Mouse (Mus musculus) megakaryocyte-erythroid progenitor cell, adult 5-6 weeks (primary cell): ENCODE measurements around the gene H3f3b. TPM values are rescaled to one million over a fixed set of nuclear protein-coding genes. Genes with fewer than 3 reads are reported as not detected.
"Not testable (repeated sequence)": the region's sequence is repeated elsewhere in the genome, so short reads cannot be mapped to it uniquely, and the experiment has no call there.

Experiments
- ATAC-seq: replicated peaks from 2 replicates; pipeline ENCODE4 v1.8.0; 2016; ENCODE audit warnings: mild to moderate bottlenecking, inconsistent platforms; ENCODE audit not compliant: severe bottlenecking, poor library complexity, low FRiP score, low TSS enrichment
- total RNA-seq, 2 experiments: library from RNA; stranded (forward) in 1 of 2; stranded (reverse) in 1 of 2; fragments of 200-1000, 215-1000 nt in 1 of 2; fragments of >200 nt in 1 of 2; fragmentation: Nextera tagmentation in 1 of 2; gene quantifications; 2 replicates each; pipeline ENCODE4 v1.2.3; 2014 to 2017

H3f3b gene
- total RNA-seq, 2 experiments from 2014 or later, result 607 to 709 TPM

DNA sequence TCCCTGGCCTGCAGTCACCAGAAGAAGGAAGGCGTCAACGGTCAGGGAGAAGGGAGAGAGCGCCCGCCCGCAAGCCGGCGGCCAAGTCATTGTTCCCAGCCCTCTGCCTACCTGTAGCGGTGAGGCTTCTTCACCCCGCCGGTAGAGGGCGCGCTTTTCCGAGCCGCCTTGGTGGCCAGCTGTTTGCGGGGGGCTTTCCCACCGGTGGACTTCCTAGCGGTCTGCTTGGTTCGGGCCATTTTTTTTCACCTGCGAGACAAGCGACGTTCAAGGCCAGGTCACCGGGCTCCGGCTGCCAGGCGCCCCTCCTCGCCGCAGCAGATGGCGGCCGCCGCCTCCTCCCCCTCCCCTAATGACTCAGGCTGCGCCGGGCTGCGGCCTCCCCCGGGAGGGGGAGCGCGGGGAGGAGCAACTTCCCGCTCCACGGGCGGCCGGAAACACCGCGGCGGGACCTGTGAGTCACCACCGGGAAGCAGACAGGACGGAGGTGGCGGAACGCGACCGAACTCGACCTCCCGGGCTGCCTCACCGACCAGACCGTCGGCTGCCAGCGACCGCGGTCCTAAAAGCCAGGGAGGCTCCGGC, 3.9 kb downstream of the H3f3b start:
- ATAC-seq, result peak; percentile 35

DNA sequence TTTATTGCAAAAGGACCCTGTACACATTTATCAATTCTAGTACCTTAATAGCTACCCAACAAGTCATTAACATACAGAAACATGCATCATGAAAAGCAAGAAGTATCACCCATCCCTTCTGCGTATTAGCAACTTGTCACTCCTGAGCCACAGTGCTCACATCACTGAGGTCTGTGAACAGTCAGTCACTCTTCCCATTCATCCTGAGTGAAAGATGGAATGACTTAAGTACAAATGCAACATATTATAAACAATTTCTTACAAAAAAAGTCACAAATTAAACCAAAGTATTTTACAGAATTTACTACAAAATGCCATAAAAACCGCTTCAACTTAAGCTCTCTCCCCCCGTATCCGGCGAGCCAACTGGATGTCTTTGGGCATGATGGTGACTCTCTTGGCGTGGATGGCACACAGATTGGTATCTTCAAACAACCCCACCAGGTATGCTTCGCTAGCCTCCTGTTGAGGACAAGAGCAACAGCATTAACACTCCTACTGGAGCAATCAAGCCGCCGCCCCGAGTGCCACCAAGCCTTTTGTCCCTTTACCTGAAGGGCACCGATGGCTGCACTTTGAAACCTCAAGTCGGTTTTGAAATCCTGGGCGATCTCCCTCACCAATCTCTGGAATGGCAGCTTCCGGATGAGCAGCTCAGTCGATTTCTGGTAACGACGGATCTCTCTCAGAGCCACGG, 4.5 kb downstream of the H3f3b start:
- ATAC-seq, result not testable (repeated sequence)

DNA sequence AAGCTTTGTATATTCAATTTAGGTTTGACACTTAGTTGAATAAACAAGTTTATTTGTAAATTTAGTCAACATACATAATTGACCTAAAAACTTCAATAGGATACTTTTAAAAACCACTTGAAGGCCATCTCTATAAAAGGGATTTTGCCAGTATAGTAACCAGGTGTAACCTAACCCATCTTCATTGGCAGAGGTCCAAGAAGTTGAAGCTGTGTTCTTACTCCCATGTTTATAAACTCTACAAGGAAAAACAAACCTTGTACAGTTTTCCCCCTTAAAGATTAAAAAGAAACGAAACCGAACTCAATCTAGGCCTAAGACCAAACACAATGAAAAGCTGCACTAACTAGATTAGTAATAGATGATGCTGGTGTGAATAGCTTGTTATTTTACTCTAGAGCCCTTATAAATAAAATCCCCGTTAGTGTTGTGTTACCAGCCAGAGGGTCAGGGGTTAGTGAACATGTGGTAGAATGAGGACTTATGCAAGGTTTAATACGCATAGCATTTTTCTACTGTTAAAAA, 5.4 kb downstream of the H3f3b start:
- ATAC-seq, result no peak

DNA sequence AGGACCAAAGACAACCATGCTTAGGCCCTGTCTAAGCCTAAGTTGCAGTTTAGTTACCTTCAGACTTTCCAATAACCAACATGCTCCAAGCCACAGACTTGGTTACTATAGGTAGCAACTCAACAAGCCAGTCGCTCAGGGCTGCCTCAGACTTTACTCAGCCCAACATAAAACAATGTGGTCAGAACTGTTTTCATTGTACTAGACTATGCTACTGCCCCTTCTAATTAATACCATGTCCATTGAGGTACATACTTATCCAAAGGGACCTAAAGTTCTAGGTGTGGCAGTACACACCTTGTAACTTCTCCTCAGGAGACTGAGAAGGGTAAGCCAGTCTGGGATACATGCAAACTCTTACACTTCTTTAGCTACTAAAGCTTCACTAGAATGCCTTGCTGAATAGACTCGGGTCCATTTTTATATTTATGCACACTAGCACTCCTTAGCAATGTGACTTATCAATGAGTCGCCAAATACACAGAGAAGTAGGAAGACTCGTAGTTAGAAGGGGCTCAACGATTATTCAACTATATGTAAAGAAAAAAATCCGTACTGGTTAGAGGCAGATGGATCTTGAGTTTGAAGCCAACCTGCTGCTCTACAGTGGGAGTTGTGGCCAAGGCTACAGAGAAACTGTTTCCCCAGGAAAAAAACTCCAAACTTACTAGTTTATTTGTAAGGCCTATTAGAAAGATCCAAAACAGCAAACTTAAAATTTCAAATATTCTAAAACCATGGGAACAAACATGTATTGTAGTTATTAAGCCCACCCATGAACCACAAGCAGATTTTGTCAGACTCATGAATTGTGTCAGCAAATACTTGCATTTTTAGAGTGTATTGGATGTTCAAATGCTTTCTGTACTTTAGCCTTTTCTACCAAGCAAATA, 6.2 kb downstream of the H3f3b start:
- no peak for ATAC-seq

DNA sequence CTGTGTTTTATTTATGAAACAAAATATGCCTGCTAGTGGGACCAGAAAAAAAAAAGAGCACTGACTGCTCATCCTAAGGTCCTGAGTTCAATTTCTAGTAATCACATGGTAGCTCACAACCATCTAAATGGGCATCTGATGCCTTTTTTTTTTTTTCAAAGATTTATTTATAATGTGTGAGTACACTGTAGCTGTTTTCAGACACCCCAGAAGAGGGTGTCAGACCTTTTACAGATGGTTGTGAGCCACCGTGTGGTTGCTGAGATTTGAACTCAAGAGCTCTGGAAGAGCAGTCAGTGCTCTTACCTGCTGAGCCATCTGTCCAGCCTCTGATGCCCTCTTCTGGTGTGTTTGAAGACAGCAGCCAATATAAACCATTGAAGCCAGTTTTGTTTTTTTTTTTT, 7.2 kb downstream of the H3f3b start:
- no peak for ATAC-seq

DNA sequence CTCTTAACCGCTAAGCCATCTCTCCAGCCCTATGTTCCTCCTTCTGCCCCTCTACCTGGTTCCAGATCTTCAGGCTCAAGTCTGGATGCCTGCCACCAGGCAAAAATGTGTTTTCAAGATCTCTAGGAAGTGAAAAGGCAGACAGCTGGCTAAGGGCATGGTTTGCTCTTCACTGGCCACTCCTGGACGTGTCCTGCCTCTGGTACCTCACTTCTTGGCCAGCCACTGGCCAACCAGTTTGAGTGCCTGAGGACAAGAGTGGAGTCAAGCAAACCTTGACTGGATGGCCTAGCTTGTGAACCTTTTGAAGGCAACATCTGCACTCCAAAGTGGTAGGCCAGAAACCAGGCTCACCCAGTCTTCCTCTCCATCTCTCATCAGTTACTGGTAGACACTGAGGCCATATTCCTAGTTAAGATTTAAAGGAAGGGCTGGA, 7.8 kb downstream of the H3f3b start:
- no peak for ATAC-seq

DNA sequence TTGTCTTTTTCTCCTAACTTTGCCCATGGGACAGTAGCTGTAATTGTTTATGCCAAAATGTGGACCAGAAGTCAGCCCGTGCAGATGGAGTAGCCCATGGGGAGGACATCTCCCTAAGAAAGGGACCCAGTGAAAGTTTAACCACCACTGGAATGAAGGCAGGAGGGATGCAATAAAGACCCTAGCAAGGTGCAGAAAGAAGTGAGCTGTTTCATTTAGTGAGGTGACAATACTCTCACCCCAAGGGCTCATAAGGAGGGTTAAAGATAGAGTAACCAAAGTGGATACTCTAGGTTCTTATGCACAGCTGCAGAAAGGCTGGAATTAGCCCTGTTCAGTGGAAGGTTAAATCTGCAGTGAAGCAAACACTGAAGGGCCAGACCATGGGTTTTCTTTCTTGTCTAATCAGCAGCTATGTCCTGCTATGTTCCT, 8.4 kb downstream of the H3f3b start:
- ATAC-seq, result no peak

DNA sequence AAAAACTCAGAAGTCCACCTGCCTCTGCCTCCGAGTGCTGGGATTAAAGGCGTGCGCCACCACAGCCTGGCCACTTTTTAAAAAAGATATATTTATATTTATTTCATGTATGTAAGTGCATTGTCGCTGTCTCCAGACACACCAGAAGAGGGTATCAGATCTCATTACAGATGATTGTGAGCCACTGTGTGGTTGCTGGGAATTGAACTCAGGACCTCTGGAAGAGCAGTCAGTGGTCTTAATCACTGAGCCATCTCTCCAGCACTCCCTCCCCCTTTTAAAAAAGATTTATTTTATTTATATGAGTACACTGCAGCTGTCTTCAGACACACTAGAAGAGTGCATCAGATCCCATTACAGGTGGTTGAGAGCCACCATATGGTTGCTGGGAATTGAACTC, 8.9 kb downstream of the H3f3b start:
- ATAC-seq, result not testable (repeated sequence)

DNA sequence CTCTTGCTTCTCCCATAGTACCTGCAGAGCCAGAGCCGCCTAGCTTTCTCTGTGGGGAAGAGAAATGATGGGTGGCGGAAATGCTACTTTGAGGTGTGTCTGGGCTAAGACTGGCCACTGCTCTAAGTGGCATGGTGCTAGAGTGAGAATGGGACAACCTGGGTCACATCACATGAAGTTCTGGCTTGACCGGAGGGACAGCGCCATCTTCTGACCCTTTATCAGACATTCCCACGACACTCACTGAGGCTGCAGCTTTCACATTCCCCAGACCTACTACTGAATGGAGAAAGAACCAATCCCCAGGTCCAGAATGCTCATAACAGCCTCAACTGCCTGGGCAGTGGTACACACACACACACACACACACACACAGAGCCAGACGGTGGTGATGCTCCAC, 9.7 kb downstream of the H3f3b start:
- peak; percentile 43 for ATAC-seq

DNA sequence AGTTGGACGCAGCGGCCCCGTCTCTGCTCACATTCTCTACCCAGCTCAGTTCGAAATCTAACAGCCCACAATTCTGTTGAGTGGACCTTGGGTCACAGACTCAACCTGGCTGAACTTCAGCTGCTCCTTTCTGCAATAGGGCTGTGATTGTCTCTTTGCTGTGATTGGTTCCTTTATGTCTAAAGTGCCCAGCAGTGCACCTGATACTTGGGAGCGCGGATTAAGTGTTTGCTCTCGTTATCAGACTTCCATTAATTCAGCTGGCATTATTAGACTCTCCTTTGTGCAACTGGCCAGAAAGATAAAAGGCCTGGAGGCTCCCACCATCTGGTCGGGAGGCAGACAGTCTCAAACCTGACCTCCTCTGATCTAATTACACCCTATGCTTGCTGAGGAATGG, 12.9 kb downstream of the H3f3b start:
- ATAC-seq, result peak; percentile 49

DNA sequence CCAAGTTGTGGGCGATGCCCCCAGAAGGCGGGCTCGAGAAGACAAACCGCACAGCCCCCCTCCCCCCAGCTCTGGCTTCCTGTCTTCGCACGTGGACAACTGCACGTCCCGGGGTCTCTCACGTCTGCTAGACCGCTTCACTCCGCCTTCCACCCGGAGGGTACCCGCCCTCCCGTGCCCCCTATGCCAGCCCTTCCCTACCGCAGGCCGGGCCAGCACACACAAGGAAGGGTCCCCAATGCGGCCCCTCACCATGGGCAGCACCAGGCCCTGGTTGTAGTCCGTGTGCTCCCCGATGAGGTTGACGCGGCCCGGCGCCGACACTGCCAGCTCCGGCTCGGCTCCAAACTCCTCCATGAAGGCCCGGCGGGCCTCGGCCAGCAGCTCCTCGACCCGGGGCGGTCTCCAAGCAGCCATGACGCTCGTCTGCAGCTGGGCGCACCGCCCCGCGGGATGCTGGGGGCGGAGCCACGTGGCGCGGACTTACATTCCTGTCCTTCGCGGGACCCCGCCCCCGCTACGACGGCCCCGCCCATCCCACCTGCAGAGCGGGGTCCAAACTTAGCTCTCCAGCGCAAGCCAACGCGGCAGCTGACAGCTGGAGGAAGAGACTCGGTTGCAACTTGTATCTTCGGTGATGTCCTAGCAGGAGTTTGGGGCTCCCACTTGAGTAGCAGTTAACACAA, 15.4 kb downstream of the H3f3b start, which contains the start of gene Galk1:
Gene Galk1, minus strand, starts transcription at position 458 of the 686 bp plus-strand sequence.
- peak; percentile 73 for ATAC-seq

DNA sequence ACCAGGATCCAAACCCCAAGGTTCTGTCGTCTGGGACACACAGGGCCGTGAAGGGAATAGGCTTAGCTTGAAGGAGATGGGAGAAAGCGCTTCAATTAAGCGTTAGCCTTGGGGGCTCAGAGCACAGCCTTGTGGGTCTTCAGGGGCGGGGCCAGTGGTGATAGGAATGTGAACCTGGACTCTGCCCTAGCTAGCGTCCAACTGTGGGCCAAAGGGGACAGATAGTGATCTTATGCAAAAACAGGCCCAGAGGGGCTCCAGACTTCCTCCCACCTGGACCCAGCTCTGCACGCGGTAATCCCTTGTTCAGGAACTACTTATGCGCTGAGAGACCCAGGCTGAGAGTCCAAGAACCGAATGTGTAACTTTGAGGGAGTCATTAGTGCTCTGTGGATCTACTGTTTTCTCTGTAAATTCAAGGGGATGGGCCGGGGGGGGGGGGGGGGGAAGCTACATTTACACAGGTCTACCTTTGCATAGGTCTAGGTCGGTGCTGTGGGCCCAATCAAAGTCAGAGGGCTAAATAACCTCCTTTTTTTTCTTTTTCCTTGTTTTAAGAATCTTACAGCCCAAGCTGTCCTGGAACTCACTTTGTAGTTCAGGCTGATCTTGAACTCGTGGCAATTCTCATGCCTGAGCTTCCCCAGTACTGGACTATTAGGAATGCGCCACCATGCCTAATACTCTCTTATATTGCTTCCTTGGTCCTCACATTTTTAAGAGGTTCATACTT, 16.1 kb downstream of the H3f3b start:
- no peak for ATAC-seq

DNA sequence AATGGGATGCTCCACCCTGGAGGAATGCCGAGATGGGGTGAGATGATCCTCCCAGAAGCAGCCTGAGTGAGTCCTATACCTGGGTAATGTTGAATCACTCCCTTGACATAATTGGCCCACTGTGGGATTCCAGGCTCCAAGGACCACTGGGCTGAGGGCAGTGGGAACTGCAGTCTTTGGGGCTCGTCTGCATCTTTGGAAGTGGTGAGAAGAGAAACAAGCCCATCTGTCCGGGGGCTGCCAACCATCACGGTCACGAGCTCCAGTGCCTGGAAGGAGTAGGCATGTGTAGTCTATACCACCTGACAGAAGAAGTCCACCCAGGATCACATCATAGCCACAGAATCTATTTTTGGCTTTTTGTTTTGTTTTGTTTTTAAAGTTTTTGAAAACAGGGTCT, 16.8 kb downstream of the H3f3b start:
- no peak for ATAC-seq

DNA sequence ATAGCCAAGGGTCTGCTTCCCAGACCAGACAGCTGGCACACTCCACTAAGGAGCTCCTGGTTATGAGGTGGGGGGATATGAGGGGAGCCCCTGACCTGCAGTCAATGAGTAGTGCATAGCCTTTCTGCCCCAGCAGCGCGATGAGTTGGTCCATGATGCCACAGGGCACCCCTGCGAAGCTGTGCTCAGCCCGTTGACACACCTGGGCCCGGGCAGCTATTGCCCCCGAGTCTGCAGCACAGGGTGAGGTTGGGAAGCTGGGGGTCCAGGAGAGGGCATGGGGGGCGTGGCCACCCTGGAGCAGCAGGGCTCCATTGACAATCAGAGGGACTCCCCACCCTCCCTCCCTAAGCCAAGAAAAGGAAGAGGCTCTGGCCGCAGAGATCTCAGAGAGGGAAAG, 17.6 kb downstream of the H3f3b start:
- ATAC-seq, result no peak

DNA sequence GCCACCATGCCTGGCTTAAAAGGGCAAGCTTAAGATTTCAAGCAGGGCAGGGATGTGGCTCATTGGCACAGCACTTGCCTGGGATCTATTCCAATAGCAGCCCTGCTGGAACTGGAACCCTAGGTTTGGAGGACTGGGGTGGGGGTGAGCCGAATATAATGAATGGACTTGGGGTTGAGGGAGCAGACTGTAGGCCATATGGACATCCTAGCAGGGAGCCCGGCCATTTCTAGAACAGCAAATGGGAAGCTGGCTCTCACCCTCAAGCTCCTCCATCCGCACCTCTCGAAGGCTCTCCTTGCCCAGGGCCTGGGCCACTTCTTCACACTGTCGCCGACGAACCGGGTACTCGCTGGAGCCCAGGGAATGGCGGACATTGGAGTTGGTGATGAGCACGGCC, 18.1 kb downstream of the H3f3b start:
- no peak for ATAC-seq

DNA sequence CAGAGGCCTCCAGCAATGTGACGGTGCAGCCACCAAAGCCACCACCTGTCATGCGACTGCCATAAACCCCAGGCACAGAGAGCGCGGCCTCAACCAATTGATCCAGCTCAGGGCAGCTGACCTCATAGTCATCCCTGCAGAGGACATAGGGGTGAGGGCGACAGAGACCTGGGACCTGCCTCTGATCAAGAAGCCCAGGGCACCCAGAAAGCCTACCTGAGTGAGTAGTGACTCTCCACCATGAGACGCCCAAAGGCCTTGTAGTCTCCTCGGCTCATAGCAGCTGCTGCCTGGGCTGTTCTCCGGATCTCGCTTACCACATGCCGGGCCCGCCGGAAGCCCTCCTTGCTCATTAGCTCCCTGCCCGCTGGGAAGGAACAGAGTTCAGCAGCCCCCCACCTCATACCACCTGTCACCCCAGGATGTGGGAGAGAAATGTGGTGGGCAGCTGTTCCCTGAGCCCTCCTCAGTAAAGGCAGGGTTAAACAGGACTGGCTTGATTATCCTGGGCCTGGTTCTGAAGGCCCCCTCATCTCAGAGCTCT, 18.9 kb downstream of the H3f3b start:
- ATAC-seq, result no peak

DNA sequence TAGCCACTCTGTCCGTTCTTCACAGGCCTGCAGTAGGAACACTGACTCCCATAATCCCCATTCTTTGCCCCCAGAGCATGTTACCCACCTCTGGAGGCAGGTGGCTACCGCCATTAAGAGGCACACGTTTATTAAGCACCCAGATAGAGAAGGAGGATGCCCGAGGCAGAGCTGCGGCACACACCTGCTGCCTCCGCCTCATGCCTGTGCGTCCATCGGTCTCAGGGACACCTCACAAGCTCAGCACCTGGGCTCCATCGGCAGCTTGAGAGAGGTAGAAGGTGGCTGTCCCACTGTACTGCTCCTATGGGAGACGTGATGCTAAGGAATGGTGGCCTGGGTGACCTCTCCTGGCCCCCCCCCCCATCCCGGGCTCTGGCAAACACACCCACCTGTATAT, 19.4 kb downstream of the H3f3b start:
- no peak for ATAC-seq

DNA sequence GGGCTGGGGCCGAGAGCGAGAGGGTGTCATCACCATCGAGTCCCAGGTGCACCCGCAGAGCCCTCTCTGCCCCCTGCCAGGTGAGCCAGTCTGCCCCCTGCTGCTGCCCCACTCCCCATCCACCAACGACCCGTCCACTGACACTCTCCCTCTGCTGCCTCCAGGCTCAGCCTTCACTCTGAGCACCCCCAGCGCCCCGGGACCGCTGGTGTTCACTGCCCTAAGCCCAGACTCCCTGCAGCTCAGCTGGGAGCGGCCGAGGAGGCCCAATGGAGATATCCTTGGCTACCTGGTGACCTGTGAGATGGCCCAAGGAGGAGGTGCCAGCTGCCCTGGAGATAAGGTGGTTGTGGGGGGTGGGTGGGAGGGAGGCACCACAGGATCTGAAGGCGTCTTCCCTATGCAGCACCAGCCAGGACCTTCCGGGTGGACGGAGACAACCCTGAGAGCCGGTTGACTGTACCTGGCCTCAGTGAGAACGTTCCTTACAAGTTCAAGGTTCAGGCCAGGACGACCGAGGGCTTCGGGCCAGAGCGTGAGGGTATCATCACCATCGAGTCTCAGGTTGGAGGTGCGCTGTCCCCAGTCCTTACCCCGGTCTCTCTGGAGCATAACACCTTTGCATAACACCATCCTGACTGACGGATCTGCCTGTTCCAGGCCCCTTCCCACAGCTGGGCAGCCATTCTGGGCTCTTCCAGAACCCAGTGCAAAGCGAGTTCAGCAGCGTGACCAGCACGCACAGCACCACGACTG, 20.5 kb downstream of the H3f3b start:
- no peak for ATAC-seq
